Mouse (Mus musculus) R1 (cell line): Measurements from ENCODE around the gene Snx9.
A peak's percentile ranks its signal among the peaks of the same experiment; 100 is the strongest.

ENCODE experiments used
- DNase-seq: peaks from one replicate; pipeline ENCODE4 v3.0.0-alpha.2; 2018; ENCODE audit warnings: low read depth, low spot score

The Snx9 gene

GRCm38 (mm10) chr17:5878878-5879277 is 37.7 kb downstream of the Snx9 start:
- no peak for DNase-seq

GRCm38 (mm10) chr17:5885474-5885873 is 44.3 kb downstream of the Snx9 start:
- no peak for DNase-seq

GRCm38 (mm10) chr17:5886181-5886810 is 45.2 kb downstream of the Snx9 start:
- DNase-seq: no peak

- peak; percentile 66 for DNase-seq
Measured at GRCm38 (mm10) chr17:5886943-5887800, 46.0 kb downstream of the Snx9 start.

GRCm38 (mm10) chr17:5890429-5890828 is 49.3 kb downstream of the Snx9 start:
- peak; percentile 83 for DNase-seq

GRCm38 (mm10) chr17:5891933-5892683 is 51.0 kb downstream of the Snx9 start:
- DNase-seq: no peak

- DNase-seq: peak; percentile 60
Measured at GRCm38 (mm10) chr17:5893092-5893491, 52.0 kb downstream of the Snx9 start.

GRCm38 (mm10) chr17:5893574-5894148 is 52.5 kb downstream of the Snx9 start:
- DNase-seq: peak; percentile 49

- DNase-seq: peak; percentile 53
Measured at GRCm38 (mm10) chr17:5896066-5896465, 54.9 kb downstream of the Snx9 start.

- DNase-seq: no peak
Measured at GRCm38 (mm10) chr17:5896607-5897006, 55.5 kb downstream of the Snx9 start.

- no peak for DNase-seq
Measured at GRCm38 (mm10) chr17:5897326-5898200, 56.4 kb downstream of the Snx9 start.

GRCm38 (mm10) chr17:5899251-5899650 is 58.1 kb downstream of the Snx9 start:
- no peak for DNase-seq

GRCm38 (mm10) chr17:5901381-5901780 is 60.3 kb downstream of the Snx9 start:
- DNase-seq: no peak

GRCm38 (mm10) chr17:5903630-5904301 is 62.6 kb downstream of the Snx9 start:
- DNase-seq: peak; percentile 33

GRCm38 (mm10) chr17:5909681-5910080 is 68.6 kb downstream of the Snx9 start:
- DNase-seq: no peak

GRCm38 (mm10) chr17:5911591-5911990 is 70.5 kb downstream of the Snx9 start:
- DNase-seq: no peak

- no peak for DNase-seq
Measured at GRCm38 (mm10) chr17:5912797-5913196, 71.7 kb downstream of the Snx9 start.

- DNase-seq: no peak
Measured at GRCm38 (mm10) chr17:5914217-5914616, 73.1 kb downstream of the Snx9 start.

GRCm38 (mm10) chr17:5921954-5922353 is 80.8 kb downstream of the Snx9 start:
- no peak for DNase-seq

GRCm38 (mm10) chr17:5923281-5923680 is 82.2 kb downstream of the Snx9 start:
- DNase-seq: peak; percentile 56
